ENCODE assay signal across 26 mouse cellular contexts in the genomic region with DNA sequence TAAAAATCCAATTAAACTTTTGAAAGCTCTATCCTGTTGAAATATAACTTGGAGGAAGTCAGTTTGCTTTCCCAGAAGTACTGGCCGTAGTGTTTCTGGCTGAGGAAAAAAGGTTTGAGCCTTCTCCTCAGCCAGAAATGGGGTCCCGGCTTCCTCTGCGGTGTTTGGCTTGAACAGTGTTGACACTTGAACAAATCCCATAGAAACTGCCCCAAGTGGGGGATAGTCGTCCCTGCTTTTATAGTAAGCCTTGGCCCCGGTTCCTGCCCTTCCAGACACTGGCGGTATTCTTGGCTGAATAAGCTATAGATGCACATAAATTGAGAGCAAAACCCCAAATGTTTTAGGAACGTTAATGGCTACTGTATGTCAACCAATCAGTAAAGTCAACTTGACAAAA. TPM values are rescaled to one million over a fixed set of nuclear protein-coding genes. Genes with fewer than 3 reads are reported as not detected.
DNase-seq lines count a peak whose midpoint lies in the region; ATAC-seq and TF ChIP-seq lines count a peak whose summit lies in the region.
"Had no signal": no experiment of that assay in that cellular context is flagged by ENCODE, and none has a peak within 500 bp of the region (broad histone marks: within the 10 kb centered on the region; RNA-seq: fewer than 3 reads in every experiment).

No protein-coding gene starts in this region.

- peaks cover 9% of the 10 kb centered on the region for H3K4me1 ChIP-seq in limb, embryonic 14.5 days (ENCODE audit: control insufficient read depth, insufficient read depth, low read length)
- 0 out of 2 replicates have a peak, but pooled peaks cover 10% of the 10 kb centered on the region for H3K4me1 ChIP-seq in intestine, embryonic 16.5 days (ENCODE audit: control insufficient read depth, insufficient read depth, low read length)
- H3K4me1 ChIP-seq: embryonic facial prominence, embryonic 12.5 days; hindbrain, embryonic 10.5 days; megakaryocyte, embryonic 14.5 days; midbrain, embryonic 13.5 days had no signal

- no peak overlapping the region for H3K9ac ChIP-seq in limb, embryonic 14.5 days (ENCODE audit: low read depth, low read length, severe bottlenecking)
- H3K9ac ChIP-seq in intestine, embryonic 16.5 days (ENCODE audit: low read depth, low read length), result no peak overlapping the region
- H3K9ac ChIP-seq: embryonic facial prominence, embryonic 12.5 days; liver, embryonic 14.5 days; lung, embryonic 15.5 days; midbrain, embryonic 13.5 days had no signal

- H3K4me2 ChIP-seq in limb, embryonic 14.5 days (replicated peaks; ENCODE audit: low read depth, low read length, severe bottlenecking), result no peak overlapping the region
- no peak overlapping the region for H3K4me2 ChIP-seq in intestine, embryonic 16.5 days (ENCODE audit: low read depth, low read length)
- H3K4me2 ChIP-seq: embryonic facial prominence, embryonic 12.5 days; lung, embryonic 15.5 days; midbrain, embryonic 13.5 days had no signal

- 51% methylated on average over 7 of the region's 7 CpGs for WGBS in limb, embryonic 14.5 days
- 70% methylated on average over 7 of the region's 7 CpGs for WGBS in intestine, embryonic 16.5 days

- H3K9me3 ChIP-seq in limb, embryonic 14.5 days (ENCODE audit: control insufficient read depth, low read length), result no peaks in the 10 kb centered on the region
- no peaks in the 10 kb centered on the region for H3K9me3 ChIP-seq in intestine, embryonic 16.5 days (ENCODE audit: control insufficient read depth, low read length)
- H3K9me3 ChIP-seq: embryonic facial prominence, embryonic 12.5 days; hindbrain, embryonic 10.5 days; lung, embryonic 15.5 days; megakaryocyte, embryonic 14.5 days; midbrain, embryonic 13.5 days had no signal

- H3K27ac ChIP-seq in limb, embryonic 14.5 days (replicated peaks; ENCODE audit: low read depth, low read length), result peak overlapping the region; percentile 77; the same call in 1 of the 2 replicates
- H3K27ac ChIP-seq in intestine, embryonic 16.5 days (ENCODE audit: low read length), result no peak overlapping the region
- H3K27ac ChIP-seq: embryonic facial prominence, embryonic 12.5 days; hindbrain, embryonic 10.5 days; left cerebral cortex, adult 2 months; liver, embryonic 14.5 days; lung, embryonic 15.5 days; midbrain, embryonic 13.5 days had no signal

- H3K4me3 ChIP-seq in limb, embryonic 14.5 days (replicated peaks; ENCODE audit: low read length), result no peak overlapping the region
- H3K4me3 ChIP-seq in intestine, embryonic 16.5 days (ENCODE audit: low read length), result no peak overlapping the region
- H3K4me3 ChIP-seq: embryonic facial prominence, embryonic 12.5 days; hindbrain, embryonic 10.5 days; left cerebral cortex, adult 2 months; lung, embryonic 15.5 days; megakaryocyte, embryonic 14.5 days; midbrain, embryonic 13.5 days had no signal

- H3K27me3 ChIP-seq in limb, embryonic 14.5 days (ENCODE audit: control insufficient read depth, insufficient read depth, low read length), result no peaks in the 10 kb centered on the region
- no peaks in the 10 kb centered on the region for H3K27me3 ChIP-seq in intestine, embryonic 16.5 days (replicated peaks; ENCODE audit: control insufficient read depth, insufficient read depth, low read length)
- H3K27me3 ChIP-seq: embryonic facial prominence, embryonic 12.5 days; lung, embryonic 15.5 days; megakaryocyte, embryonic 14.5 days; midbrain, embryonic 13.5 days; Patski had no signal

- ATAC-seq in limb, embryonic 14.5 days (ENCODE audit: low FRiP score, low read depth), result peak; percentile 48
- no peak for ATAC-seq in intestine, embryonic 16.5 days
- ATAC-seq: forebrain, embryonic 16.5 days; hindbrain, embryonic 16.5 days; midbrain, embryonic 13.5 days; Patski had no signal

- no peak for TF ChIP-seq POLR2A in limb, embryonic 14.5 days (IDR thresholded peaks at IDR 0.05; ENCODE audit: borderline replicate concordance, extremely low read depth, insufficient read depth, insufficient read length)

- DNase-seq in kidney, postnatal 10 days, result peak; percentile 21
- no peak for DNase-seq in kidney, postnatal 36 days
- DNase-seq in lung, postnatal 10 days, result peak; percentile 23
- DNase-seq in lung, adult 18-20 months, result no peak
- peak; percentile 68 for DNase-seq in limb, embryonic 14.5 days (ENCODE audit: low spot score)
- no peak for DNase-seq in urinary bladder, adult 18-20 months (ENCODE audit: low spot score in 2 of 2)
- DNase-seq: adrenal gland, postnatal 10 days; B cell, adult 2 months; cerebellum, adult 9-10 months; cerebellum, postnatal 36 days; kidney, adult 9 months; liver; lung, postnatal 4 days; right cerebral cortex, postnatal 14 days; thymus, postnatal 14 days had no signal

- peaks cover 8% of the 10 kb centered on the region; the same call in 1 of the 2 replicates for H3K36me3 ChIP-seq in limb, embryonic 14.5 days (ENCODE audit: control insufficient read depth, insufficient read depth, low read length)
- peaks cover 10% of the 10 kb centered on the region for H3K36me3 ChIP-seq in intestine, embryonic 16.5 days (ENCODE audit: control insufficient read depth, insufficient read depth, low read length)
- H3K36me3 ChIP-seq: embryonic facial prominence, embryonic 12.5 days; hindbrain, embryonic 10.5 days had no signal

RNA-seq across cellular contexts. Expression of a gene that starts 11.9 kb away (rescaled TPM):
- polyA plus RNA-seq in limb, embryonic 14.5 days (2012; rRNA removed), result 22.7 and 23.4 TPM in 2 replicates
- polyA plus RNA-seq in limb, embryonic 14.5 days (2014; fragmentation: Nextera tagmentation; extraction: Ambion mirVana), result 42.6 and 46.7 TPM in 2 replicates
- 75.3 and 80.9 TPM in 2 replicates for polyA plus RNA-seq in intestine, embryonic 16.5 days (2015; fragmentation: Nextera tagmentation; extraction: Ambion mirVana)

Comparison
In these comparisons a context has a peak if more than half of its experiments do, and no peak if none do; other contexts are left out.
1. DNase-seq: peak in kidney, postnatal 10 days (single experiment), lung, postnatal 10 days (single experiment) and limb, embryonic 14.5 days (single experiment); none in kidney, postnatal 36 days (0 of 2), lung, adult 18-20 months (0 of 2) and urinary bladder, adult 18-20 months (0 of 2).